Mouse (Mus musculus): ENCODE results near the gene Oxct2b.
"Not testable (repeated sequence)": the region's sequence is repeated elsewhere in the genome, so short reads cannot be mapped to it uniquely, and the experiment has no call there.

Gene Oxct2b

DNA sequence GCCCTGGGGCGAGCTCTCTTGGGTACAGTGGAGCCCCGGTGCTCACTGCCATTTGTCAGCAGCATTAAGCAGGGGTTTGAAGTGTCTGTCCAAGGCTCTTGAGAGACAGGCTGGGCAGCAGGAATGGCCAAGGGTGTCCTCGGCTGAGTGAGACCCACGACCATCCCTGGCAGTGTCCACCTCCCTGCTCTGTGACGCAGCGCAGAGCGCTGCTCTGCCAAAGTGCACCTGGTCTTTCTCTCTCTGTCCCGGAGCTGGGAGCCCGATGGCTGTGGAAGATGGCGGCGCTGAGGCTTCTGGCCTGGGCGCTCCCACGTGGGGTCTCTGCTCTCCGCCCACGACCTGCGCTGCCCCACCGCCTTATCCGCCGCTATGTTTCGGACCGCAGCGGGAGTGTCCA, at the start of gene Oxct2b:
Gene Oxct2b, plus strand, starts transcription at position 256 of the 400 bp plus-strand sequence.
- DNase-seq, result no peak

DNA sequence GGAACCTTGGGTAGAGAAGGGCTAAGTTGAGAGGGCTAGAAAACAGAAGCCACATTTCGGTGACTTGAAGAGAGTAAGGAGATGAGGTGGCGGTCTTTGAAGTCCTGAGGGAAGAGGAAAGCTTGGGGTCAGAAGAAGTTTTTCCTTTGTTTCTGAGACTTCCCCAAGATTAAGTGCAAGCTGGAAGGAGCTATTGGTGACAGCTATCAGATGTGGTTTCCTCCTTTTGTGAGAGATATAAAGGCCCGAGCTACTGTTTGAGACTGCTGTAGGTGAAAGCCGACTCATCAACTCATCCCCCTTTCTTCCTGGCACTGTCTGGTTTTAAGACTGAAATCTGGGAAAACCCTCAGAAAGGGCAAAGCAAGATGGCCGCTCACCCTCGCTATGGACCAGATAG, 47.4 kb upstream of the Oxct2b start:
- no peak for DNase-seq

DNA sequence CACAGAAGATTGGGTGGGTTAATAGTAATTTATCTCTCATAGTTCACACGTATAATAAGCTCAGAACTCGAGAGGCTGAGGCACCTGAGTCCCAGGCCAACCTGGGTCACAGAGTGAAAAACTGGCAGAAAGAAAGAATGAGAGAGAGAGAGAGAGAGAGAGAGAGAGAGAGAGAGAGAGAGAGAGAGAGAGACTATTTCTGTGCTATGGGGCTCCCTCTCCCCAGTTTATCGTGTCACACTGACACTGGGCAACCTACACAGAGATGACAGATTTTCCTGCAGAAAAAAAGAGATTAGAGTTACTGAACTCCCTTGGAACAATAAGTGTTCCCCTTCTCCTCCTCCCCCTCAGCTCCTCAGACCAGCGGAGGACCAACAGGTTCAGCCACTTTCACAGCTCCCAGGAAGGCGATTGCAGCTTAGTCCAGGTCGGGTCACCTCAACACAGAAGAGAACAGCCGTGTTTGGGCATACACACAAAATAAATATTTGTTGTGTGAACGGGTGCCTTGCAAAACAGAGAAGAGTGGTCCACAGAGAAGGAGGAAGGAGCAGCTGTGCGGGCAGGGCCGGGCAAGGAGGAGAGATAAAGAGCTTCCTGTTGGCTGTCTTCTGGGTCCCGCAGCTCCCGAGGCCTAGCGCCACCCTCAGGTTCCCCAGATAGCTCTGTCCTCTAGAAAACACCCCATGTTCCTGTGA, 44.6 kb upstream of the Oxct2b start:
- DNase-seq, result peak; percentile 16

DNA sequence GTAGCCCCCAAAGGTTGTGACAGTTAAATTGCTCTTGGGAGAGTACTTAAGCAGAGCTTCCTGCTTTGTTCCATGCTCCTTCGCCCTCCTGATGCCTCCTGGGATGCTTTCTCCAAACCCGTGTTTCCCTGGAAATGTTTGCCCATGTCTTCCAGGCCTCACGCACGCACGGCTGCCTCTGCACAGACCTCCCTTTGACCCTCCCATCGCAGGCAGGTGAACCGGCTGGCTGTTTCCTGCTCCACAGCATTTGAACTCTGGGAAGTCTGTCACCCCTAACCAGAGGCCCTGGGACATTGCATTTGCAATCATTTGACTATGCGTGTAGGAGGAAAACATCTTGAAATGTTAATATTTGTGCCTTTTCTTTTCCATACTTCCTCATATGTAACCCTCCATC, 39.1 kb upstream of the Oxct2b start:
- DNase-seq, result no peak

DNA sequence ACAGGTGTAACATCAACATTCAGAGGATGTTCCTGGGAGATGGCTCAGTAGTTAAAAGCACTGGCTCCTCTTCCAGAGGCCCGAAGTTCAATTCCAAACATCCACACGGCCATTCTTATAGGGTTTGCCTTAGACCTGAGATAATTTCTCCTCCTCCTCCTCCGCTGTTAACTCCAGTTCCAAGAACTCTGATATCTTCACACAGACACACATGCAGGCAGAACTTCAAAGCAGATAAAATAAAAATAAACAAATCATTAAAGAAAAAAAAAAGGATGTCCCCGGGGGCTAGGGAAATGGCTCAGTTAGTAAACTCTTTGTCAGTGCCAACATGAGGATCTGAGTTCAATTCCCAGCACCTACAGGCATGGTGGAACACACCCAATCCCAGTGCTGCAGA, 37.8 kb upstream of the Oxct2b start:
- DNase-seq, result no peak

DNA sequence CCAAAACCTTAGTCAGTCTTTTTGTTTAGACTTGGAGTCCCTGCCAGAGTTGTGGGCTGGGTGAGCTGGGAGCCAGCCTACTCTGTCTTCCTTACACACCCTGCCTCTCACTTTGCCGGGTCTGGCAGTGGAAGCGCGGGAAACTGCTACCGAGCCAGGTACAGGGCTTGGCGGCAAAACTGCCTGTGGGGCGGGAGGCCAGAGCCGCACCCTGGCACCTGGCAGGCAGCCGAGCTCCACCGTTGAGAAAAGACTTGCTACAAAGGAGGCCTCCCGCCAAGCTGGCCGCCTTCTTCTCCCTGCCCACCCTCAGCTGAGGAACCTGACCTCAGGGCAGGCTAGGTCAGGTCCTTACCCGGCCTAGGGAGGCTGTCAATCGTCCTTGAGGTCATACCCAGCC, 35.3 kb upstream of the Oxct2b start:
- no peak for DNase-seq

DNA sequence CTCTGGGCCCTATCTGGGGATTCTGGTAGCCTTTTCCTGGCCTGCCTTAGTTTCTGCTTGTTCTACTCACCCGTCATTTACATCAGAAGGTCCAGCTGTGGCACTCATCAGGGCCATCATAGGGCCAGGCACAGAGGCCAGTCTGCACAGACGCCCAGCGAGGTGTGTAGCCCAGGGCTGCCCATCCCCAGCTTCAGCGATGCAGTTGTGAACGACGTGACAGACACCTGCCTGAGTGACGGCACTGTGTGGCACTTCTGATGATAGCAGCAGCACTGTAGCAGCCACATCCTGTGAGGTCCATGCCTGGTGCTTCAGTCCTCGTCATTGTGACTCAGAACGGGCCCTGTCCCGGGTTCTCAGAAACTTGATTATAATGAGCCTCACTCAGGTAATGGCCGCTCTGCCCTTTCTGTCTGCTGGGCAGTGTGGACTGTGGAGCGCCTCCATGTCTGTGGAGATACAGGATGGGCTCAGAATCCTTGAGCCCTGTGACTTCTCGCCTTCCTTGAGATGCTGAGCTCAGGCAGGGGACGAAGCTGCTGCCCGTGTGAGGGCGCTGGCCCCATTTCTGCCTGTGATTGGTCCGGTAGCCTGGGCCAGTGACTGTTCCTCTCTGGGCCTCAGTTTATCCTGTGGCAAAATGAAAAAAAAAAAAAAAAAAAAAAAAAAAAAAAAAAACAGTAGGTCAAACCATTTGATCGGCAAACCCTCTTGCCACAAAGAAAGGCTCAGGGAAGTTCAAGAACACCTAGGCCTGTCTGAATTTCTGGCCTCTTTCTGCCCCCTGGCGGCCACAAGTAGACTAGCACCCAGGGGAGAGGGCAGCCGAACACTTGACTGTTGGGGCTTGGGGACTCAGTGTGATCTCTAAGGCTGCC, 33.5 kb upstream of the Oxct2b start:
- peak; percentile 24 for DNase-seq

DNA sequence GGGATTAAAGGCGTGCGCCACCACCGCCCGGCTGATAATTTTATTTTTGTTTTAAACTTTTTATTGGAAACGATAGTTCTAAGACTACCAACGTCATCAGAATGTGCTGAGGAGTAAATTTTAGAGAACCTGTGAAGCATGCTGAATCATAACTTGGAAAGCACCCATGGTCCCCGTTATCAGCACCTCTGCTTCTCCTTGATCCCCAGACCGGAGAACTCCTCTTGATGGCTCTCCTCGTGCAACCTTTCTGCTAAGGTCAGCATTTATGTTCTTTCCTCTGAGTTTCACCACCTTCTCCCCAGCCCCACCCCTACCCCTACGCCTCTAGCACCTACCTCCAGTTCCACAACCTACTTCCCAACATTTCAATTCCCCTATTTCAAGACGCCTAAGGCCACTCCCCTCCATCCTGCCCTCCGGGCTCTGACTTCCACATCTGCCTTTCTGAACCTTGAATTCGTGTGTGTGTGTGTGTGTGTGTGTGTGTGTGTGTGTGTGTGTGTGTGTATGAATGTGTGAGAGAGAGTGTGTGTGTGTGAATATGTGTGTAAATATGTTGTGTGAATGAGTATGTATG, 32.7 kb upstream of the Oxct2b start:
- no peak for DNase-seq

DNA sequence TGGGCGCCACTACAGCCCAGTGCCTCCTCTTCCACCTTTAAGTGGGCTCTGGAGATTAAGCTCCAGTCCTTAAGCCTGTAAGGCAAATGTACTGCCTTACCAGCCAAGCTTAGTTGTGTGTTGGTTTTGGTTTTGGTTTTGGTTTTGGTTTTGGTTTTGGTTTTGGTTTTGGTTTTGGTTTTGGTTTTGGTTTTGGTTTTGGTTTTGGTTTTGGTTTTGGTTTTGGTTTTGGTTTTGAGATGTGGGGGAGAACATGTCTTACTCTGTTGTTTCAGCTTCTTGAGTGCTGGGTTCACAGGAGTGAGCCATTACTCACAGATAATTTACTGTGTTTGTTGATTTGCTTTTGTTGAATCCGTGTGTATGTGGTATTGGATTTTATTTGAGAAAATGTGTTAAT, 30.8 kb upstream of the Oxct2b start:
- no peak for DNase-seq

DNA sequence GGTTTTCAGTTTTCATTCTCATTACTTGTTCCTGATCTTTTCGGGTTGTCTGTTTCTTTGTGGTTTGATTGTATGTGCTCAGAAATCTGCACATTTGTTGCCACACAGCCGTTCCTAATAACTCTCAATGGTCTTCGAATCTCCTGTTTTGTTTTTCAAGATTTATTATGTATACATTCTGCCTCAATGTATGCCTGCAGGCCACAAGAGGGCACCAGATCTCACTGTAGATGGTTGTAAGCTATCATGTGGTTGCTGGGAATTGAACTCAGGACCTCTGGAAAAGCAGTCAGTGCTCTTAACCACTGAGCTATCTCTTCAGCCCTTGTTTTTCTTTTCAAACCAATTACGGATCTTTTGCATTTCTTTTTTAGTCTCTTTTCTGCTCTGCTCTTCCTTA, 29.7 kb upstream of the Oxct2b start:
- DNase-seq, result no peak

DNA sequence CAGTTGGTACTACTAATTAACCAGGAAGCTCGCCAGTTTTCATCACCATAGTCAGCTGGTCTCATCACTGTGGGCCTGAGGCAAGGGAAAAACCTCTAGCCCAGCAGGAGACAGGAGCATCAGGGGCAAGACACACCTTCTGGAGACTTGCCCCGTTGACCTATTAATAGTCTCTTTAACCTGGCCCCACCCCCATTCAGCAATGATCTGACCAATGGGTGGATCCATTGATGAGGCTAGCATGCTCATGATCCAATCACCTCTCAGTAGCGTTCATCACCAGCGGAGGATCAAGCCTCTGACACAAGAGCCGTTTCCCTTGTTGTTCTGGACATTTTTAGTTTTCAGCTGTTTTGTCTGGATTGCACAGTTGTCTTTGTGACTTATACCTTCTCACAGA, 23.4 kb upstream of the Oxct2b start:
- DNase-seq, result no peak

DNA sequence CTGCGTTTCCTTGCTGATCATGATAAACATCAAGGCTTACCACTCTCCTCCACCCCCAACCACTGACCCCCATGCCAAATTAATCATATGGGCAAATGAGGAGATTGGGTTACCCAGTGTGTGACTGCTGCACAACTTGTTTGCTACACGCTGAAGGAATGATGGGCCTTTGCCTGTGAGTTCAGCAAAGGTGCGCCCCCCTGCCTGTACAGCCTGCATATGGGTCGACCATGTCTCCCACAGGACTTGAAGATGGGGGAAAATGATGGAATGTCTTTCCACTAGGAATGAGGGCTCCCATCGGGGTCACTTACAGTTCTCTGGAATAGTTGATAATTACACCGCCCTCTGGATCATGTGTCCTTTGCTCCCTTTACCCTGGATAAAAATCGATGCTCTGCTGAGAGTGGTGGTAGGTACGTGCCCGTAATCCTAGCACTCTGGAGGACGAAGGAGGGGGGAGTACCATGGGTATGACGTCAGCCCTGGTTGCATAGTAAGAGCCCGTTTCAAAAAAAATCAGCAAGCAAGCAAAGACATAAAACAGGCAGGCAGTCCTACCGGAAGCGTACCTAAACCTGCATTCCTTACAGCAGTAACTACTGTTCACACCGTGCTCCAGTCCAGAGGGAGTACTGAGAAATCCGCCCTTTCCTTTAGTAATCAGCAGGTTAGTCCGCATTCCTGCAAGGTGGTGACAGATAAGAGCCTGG, 22.8 kb upstream of the Oxct2b start:
- DNase-seq, result no peak

DNA sequence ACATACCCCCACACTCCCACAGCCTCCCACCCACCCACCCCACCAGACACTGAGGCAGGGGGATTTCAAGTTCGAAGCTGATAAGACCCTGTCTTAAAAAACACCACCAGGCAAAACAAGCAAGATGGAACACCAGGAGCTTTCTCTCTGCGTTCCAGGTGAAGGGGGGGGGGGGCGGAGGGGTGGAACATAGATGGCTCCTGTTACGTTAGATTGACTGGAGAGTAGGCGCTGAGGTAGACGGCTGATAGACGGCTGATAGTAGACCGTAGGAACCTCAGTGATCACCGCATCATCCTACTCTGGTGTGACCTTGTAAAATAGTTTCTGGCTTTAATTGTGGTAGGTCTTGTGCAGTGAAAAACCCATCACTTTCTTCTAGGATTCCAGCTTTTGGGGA, 22.2 kb upstream of the Oxct2b start:
- no peak for DNase-seq

DNA sequence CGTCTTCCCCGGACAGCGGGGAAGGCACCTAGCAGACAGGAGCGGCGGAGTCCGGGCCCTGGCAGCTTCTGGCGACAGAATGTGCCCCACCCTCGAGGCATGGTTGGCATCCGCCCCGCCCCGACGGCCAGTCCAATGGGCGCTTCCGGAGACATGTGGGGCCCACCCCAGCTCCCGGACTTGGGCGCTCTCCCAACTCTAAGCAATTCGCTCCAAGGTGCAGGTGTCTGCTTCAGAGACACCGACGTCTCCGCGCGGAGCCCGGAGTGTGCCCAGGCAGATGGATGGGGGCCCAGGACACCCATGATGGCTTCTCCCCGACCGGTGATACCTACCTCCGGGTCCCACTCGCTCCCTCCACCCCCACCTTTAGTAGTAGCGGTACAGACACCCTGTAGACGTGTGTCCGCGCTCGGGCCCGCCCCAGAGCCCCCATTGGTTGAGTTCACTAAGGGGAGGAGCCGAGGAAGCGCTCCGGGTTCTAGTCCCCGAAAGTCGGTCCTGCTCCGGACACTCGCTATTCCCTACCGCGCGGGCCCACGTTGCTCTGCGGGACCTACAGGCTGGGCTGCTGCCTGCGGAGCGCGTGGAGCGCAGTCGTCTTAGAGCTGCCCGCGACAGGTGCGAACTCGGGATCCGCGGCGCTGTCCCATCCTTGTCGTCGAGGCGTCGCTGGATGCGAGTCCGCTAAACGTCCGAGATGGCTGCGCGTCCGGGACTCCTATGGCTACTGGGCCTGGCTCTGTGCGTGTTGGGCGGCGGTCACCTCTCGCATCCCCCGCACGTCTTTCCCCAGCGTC, 11.2 kb upstream of the Oxct2b start, which contains the start of gene Bmp8b:
Gene Bmp8b, plus strand, starts transcription at position 515 of the 800 bp plus-strand sequence.
- peak; percentile 23 for DNase-seq

DNA sequence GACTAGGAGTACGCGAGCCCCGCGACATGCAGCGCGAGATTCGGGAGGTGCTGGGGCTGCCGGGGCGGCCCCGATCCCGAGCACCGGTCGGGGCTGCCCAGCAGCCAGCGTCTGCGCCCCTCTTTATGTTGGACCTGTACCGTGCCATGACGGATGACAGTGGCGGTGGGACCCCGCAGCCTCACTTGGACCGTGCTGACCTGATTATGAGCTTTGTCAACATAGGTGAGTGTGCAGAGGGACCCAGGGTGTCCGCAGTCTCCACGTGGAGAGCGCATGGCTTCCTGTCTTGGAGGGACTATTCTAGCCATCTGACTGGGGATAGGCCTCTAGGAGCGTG, 10.6 kb upstream of the Oxct2b start:
- DNase-seq, result no peak

DNA sequence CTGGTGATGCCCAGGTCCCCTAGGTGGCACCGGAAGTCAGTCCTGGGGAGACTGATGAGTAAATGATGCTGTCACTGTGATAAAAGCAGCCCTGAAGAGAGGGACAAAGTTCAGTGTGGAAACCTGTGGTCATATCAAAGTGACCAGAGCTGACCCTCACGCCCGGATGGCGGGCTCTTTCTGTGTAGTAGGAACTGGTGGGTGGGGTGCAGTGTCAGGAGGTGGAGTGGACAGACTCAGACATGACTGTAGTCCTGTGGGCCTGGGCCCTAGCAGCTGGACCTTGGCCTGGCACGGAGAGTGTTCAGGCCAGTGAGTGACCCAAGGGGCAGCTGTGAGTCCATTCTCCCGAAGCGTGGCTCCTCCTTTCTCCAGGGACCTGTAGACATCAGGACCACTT, 10.1 kb upstream of the Oxct2b start:
- DNase-seq, result not testable (repeated sequence)

DNA sequence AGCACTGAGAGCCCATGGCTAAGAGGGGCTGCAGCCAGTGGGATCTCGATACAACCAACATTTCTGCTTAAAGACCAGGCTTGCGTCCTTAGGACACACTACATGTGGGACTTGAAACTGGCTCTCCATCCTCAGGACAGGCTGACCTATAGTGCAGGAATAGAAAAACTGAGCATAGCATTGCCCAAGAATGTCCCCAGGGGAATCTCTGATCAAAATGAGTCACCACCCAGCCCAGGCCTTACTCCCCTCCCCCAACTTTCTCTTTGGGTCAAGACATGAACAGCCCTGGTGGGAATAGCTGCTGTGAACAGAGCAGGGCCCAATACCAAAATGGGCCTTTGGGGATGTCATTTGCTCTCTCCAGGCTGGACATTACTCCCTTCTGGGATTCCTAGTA, 9.2 kb upstream of the Oxct2b start:
- DNase-seq, result no peak

DNA sequence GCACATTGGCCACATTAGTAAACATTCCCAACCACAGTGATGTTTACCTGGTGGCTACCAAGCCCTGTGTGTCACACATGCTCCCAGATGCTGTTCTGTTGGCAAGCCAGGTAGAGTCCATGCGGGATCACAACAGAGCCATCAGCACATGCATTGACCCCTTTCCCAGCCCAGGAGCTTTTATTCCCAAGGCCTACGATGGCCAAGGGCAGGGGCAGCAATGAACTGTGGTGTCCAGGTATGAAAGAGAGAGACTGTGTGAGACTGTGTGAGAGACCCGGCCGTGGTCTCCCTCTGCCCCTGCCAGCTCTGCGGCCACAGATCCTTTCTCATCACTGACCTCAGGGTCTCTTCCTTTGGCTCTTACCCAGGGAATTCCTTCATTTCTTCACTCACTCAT, 8.0 kb upstream of the Oxct2b start:
- DNase-seq, result no peak

DNA sequence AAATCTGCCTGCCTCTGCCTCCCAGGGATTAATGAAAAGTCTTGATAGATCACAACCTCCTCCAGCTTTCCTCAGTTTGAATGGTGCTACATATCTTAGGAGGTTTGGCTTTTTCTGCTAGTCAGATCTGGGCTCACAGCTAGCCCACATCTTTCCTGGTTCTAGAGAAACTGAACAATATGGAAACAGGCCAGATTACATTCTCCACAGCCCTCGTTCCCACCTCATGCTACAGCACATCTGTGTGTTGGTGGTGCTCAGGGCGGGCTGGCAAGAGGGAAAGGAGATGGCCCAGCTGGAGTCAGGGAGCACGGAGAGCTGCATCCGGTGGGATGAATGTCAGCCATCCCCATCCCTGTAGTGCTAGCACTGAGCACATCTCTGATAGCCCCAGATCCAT, 5.3 kb upstream of the Oxct2b start:
- no peak for DNase-seq

DNA sequence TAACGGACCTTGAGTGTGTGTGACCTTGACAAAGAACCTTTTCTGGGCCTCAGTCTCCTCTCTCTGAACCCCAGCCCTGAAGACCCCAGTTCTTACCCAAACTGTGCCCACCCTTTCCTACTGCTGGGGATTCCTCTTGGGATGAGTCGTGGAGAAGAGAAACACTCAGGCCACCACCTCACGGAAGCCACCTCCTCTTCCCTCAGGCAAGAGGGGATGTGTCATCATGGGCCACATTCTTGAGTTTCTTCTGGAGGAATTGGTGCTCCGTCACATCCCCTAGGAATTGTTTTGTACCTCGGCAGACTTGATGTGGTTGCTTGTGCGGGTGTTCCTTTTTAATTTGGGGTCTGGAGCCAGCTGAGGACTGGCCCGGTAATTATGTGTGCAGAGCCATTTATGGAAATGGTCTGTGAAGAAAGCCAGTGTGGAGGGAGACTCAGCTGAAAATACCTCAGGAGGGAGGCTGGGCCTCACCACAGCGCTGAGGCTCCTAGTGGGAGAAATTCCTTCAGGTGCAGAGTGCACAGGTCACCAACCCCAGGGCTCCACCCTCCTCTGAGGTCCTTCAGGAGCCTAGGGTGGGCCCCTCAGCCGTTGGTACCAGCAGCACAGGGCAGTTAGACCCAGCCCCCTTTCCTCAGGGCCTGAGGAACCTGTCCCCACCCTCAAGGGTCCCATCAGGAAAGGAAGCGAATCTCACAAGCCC, 4.6 kb upstream of the Oxct2b start:
- not testable (repeated sequence) for DNase-seq

DNA sequence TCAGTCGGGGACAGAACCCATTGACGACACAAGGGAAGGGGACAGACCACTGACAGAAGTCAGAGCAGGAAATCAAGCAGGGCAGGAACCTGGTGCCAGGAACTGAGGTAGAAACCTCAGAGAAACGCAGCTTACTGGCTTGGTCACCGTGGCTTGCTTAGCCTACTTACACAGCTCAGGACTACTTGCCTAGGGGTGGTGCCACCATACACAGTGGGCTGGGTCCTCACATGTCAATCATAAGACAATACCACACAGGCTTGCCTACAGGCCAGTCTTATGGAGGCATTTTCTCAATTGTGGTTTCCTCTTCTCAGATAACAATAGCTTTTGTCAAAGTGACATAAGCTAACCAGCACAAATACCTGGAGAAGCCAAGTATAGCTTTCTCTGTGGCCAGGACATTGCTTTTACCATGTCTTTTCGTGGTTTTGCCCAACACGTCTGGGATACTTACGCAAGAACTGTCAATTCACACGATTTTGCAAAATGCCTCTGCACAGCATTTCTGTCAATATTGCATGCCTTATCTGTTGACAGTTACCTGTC, 3.8 kb upstream of the Oxct2b start:
- no peak for DNase-seq

DNA sequence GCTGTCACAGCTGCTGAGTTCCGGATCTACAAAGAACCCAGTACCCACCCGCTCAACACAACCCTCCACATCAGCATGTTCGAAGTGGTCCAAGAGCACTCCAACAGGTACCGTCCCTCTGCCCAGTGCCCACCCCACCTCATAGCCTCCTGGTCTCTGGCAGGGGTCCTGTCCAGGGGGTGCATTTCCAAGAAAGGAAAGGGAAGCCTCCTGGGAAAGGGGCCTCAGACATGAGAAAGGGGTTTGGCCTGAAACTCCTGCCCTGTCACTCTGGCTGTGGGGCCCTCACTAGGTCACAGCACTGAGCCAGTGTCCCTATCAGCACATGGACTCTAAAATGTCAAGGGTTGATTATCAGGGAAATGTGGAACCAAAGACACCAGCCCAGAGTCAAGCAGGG, 1.4 kb upstream of the Oxct2b start:
- DNase-seq, result not testable (repeated sequence)
